ENCODE assay signal across 8 mouse cellular contexts in the genomic region with DNA sequence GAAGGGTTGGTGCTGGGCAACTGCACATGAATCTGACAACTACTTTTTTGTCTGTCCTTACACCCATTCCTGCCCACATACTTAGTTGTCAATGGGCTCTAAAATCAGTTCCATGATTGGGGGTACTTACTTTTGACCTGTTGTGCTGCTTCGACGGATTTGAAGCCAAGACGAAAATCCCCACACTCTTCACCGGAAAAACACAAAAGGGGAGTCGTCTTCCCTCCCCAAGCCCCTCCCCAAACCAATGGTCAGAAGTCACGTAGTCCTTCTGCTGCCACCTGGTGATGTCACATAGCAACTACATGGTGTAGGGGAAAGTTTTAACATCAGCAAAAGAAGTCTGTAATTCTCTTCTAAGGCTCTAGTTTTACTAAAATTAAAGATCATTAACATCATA. TPM values are rescaled to one million over a fixed set of nuclear protein-coding genes. Genes with fewer than 3 reads are reported as not detected.
DNase-seq lines count a peak whose midpoint lies in the region; ATAC-seq lines count a peak whose summit lies in the region.

A gene (minus strand): TSS at position 218 of the 400 bp plus-strand sequence.

- ATAC-seq in hindbrain, embryonic 12.5 days (ENCODE audit: low FRiP score): no peak

- no peaks in the 10 kb centered on the region for H3K4me1 ChIP-seq in hindbrain, embryonic 12.5 days
- no peaks in the 10 kb centered on the region for H3K4me1 ChIP-seq in megakaryocyte, embryonic 14.5 days

- H3K36me3 ChIP-seq in hindbrain, embryonic 12.5 days: no peaks in the 10 kb centered on the region
- no peaks in the 10 kb centered on the region for H3K36me3 ChIP-seq in megakaryocyte, embryonic 14.5 days (replicated peaks; ENCODE audit: low read length)
- H3K36me3 ChIP-seq in splenic B cell, adult 2 months (ENCODE audit: control insufficient read depth, insufficient read depth, low read length, poor library complexity, severe bottlenecking): no peaks in the 10 kb centered on the region

- no peak within 1 kb of the TSS for H3K27ac ChIP-seq in hindbrain, embryonic 12.5 days

- DNase-seq in layer of hippocampus, adult 18-20 months (ENCODE audit: low spot score in 2 of 2): no peak
- no peak for DNase-seq in layer of hippocampus, adult 9-11 months
- DNase-seq in adrenal gland, postnatal 4 days (ENCODE audit: low spot score in 2 of 2): no peak
- peak; percentile 40 for DNase-seq in forelimb bud, embryonic 11.5 days (ENCODE audit: low read depth, low spot score)
- DNase-seq in left cerebral cortex, postnatal 10 days (ENCODE audit: extremely low spot score in 1 of 2, low spot score in 2 of 2): peak in 1 of 2 experiments; percentile 55
- DNase-seq in splenic B cell, adult 2 months (ENCODE audit: low read depth, low spot score): peak; percentile 60

- intact Hi-C loops in left cerebral cortex, postnatal 10 days (cut with DNase I): loop anchor here (5.0 kb wide), 1 partner anchor 385 kb away; no protein-coding TSS in a partner anchor

- no peaks in the 10 kb centered on the region for H3K9me3 ChIP-seq in hindbrain, embryonic 12.5 days (replicated peaks)
- no peaks in the 10 kb centered on the region for H3K9me3 ChIP-seq in megakaryocyte, embryonic 14.5 days

- H3K4me2 ChIP-seq in hindbrain, embryonic 12.5 days (replicated peaks): peak within 1 kb of the TSS; percentile 29; the same call in 1 of the 2 replicates

- no peaks in the 10 kb centered on the region for H3K27me3 ChIP-seq in hindbrain, embryonic 12.5 days
- no peaks in the 10 kb centered on the region for H3K27me3 ChIP-seq in megakaryocyte, embryonic 14.5 days (replicated peaks)
- no peaks in the 10 kb centered on the region for H3K27me3 ChIP-seq in splenic B cell, adult 2 months (ENCODE audit: control insufficient read depth, insufficient read depth, low read length, poor library complexity, severe bottlenecking)

- 7% methylated on average over 6 of the region's 6 CpGs for WGBS in hindbrain, embryonic 12.5 days

- 0 out of 2 replicates have a peak within 1 kb of the TSS, but pooled peaks have one; percentile 10 for H3K4me3 ChIP-seq in hindbrain, embryonic 12.5 days
- peak within 1 kb of the TSS; percentile 69 for H3K4me3 ChIP-seq in megakaryocyte, embryonic 14.5 days (replicated peaks)

- no peak within 1 kb of the TSS for H3K9ac ChIP-seq in hindbrain, embryonic 12.5 days

RNA-seq across cellular contexts. Expression of the gene that starts here (rescaled TPM):
- total RNA-seq in layer of hippocampus, adult 18-20 months (2021): 10 to 100 TPM; 44.0 to 49.8 TPM
- total RNA-seq in adrenal gland, postnatal 4 days (2021): 100 to 1,000 TPM; 168 to 208 TPM
- polyA plus RNA-seq in hindbrain, embryonic 12.5 days (2016; fragmentation: Nextera tagmentation; extraction: Ambion mirVana): 122 TPM in 2 replicates
- total RNA-seq in left cerebral cortex, postnatal 10 days (2021): 10 to 100 TPM; 45.2 to 50.2 TPM
- polyA plus RNA-seq in megakaryocyte, embryonic 14.5 days (2012; ENCODE audit: insufficient read depth, low replicate concordance): 17.1 TPM in 1 of 2 replicates, not detected in the other

Comparison
In these comparisons a context has a peak if more than half of its experiments do, and no peak if none do; other contexts are left out.
1. DNase-seq: peak in forelimb bud, embryonic 11.5 days (single experiment) and splenic B cell, adult 2 months (single experiment); none in layer of hippocampus, adult 18-20 months (0 of 2), layer of hippocampus, adult 9-11 months (single experiment) and adrenal gland, postnatal 4 days (0 of 2).